Mouse (Mus musculus): ENCODE measurements around the gene Itga9. TPM values are rescaled to one million over a fixed set of nuclear protein-coding genes. Genes with fewer than 3 reads are reported as not detected.

Itga9 gene
- total RNA-seq, 2 experiments from 2014 or later, result 12.3 to 17.7 TPM

GRCm38 (mm10) chr9:118944388-118944787, 337.9 kb downstream of the Itga9 start:
- no peak for DNase-seq
- intact Hi-C loops (cut with DNase I; ENCODE audit: low total_unique reads), result no loop called here

DNA sequence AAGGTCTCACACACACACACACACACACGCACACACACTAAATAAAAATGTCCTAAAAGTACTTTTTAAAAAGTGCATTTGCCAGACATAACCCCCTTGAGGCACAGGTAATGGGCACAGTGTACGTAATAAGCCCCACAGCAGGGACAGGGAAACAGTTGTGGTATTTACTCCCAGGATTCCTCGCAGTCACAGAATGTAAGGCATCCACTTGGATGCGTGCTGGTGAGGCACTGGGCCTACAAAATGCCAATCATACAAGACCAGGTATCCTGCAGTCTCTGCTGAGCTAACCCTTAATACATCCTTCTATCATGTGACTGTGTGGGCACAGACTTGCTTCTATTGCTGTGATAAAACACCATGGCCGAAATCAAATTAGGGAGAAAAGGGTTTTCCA, 342.0 kb downstream of the Itga9 start:
- no peak for DNase-seq
- intact Hi-C loops (cut with DNase I; ENCODE audit: low total_unique reads), result no loop called here

DNA sequence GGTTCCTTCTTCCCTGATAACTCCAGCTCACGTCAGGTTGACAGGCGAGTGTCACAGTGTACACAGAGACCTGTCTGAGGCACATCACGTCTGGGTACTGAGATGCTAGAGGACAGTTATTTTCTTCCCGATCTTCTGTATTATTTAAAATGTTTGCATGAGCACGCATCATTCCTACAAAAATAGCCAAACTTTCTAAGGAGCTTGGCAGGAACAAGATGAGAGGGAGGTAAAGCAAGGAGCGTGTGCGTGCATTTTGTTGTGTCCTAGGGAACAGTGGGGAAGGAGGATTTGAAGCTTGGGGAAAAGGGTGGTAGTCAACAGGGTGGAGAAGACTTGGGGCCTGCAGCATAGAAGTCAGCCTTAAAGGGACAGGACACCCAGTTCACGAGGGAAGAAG, 342.6 kb downstream of the Itga9 start:
- intact Hi-C loops (cut with DNase I; ENCODE audit: low total_unique reads), result no loop called here
- no peak for DNase-seq

DNA sequence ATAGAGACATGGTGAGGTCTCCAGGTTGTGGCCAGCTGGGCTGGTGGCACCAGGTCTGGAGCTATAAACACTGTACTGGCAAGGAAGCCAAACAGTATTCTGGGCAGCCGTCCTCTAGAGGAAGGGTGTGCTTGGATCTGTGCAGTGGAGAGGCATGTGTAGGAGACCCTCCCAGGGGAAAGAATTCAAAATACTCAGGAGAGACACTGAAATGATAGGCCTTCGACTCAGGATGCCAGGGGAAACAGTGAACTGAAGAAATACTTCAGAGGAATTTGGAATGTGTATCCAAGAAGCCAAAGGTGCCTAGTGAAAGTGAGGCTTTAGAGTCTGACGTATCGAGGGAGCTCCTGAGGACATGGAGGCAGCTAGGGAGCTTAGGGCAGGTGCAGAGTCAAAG, 343.2 kb downstream of the Itga9 start:
- DNase-seq, result no peak
- intact Hi-C loops (cut with DNase I; ENCODE audit: low total_unique reads), result no loop called here

DNA sequence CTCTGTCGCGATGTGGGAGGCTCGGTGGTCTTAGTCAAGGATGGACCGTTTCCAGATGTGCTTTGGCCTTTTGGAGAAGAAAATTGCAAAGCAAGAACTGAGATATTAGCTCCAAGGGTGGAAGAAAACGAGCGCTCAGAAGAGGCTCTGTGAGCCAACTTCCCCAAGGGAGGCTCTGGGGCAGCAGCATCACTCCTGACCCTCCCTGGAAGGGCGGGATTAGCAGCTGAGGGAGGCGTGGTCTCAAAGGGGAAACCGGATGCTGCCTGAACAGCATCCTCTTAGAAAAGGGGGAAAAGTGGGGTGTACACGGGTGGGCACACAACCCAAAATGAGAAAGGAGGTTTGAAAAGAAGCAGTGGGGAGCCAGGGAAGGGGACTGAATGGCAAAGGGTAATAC, 343.6 kb downstream of the Itga9 start:
- DNase-seq, result no peak
- intact Hi-C loops (cut with DNase I; ENCODE audit: low total_unique reads), result no loop called here

Other genes with a start within 250 kb of the Itga9 start
- gene Eomes, start 128.5 kb upstream of the Itga9 start, total RNA-seq (2021), result not detected
- gene Golga4, start 100.4 kb upstream of the Itga9 start, total RNA-seq (2021), result 100 to 1,000 TPM; 157 TPM